8 mouse cellular contexts compared by ENCODE assay signal in genomic region chr7:122251197-122252011, GRCm38 (mm10). TPM values are rescaled to one million over a fixed set of nuclear protein-coding genes. Genes with fewer than 3 reads are reported as not detected.
A peak's percentile ranks its signal among the peaks of the same experiment; 100 is the strongest.
DNase-seq lines count a peak whose midpoint lies in the region; TF ChIP-seq lines count a peak whose summit lies in the region.

No protein-coding gene starts in this region.

- no peak overlapping the region for H3K4me3 ChIP-seq in left cerebral cortex, adult 2 months
- peak overlapping the region; percentile 76 for H3K4me3 ChIP-seq in megakaryocyte, embryonic 14.5 days (replicated peaks)

- H3K27ac ChIP-seq in left cerebral cortex, adult 2 months, result peak overlapping the region; percentile 22; the same call in 1 of the 2 replicates

- H3K4me1 ChIP-seq in megakaryocyte, embryonic 14.5 days, result peaks cover 10% of the 10 kb centered on the region

- H3K36me3 ChIP-seq in megakaryocyte, embryonic 14.5 days (replicated peaks; ENCODE audit: low read length), result no peaks in the 10 kb centered on the region

- intact Hi-C loops in left cerebral cortex, adult 2 months (cut with DNase I), result loop anchor here (1.0 to 10.0 kb wide), 3 partner anchors 39 to 673 kb away; no protein-coding TSS in a partner anchor

- peak; percentile 78 for TF ChIP-seq CTCF in left cerebral cortex, adult 2 months (IDR thresholded peaks at IDR 0.05)

- H3K9me3 ChIP-seq in megakaryocyte, embryonic 14.5 days, result no peaks in the 10 kb centered on the region

- peaks cover 22% of the 10 kb centered on the region for H3K27me3 ChIP-seq in megakaryocyte, embryonic 14.5 days (replicated peaks)

- peak; percentile 63 for DNase-seq in WW6 (ENCODE audit: low read depth, low spot score)
- DNase-seq in cerebellum, postnatal 4 days (ENCODE audit: low spot score in 2 of 2), result peak; percentile 60 to 76
- DNase-seq in gastrocnemius, adult 8-10 months (ENCODE audit: low spot score in 2 of 2), result peak; percentile 12 to 14
- peak; percentile 62 for DNase-seq in hindlimb bud, embryonic 11.5 days (ENCODE audit: extremely low spot score, low read depth, low spot score)
- peak; percentile 77 to 82 for DNase-seq in left cerebral cortex, adult 2 months (ENCODE audit: extremely low spot score in 1 of 2, low spot score in 2 of 2)
- DNase-seq in right cerebral cortex, postnatal 10 days (ENCODE audit: low spot score in 2 of 2), result peak; percentile 80 to 83
- DNase-seq in urinary bladder, postnatal 14 days (ENCODE audit: low spot score), result peak; percentile 81

RNA-seq across cellular contexts. Expression of gene Chp2, which starts 32.1 kb away (rescaled TPM):
- total RNA-seq in gastrocnemius, adult 8-10 months (2022), result 1 to 10 TPM; 2.5 to 4.3 (median 3.4) TPM
- total RNA-seq in left cerebral cortex, adult 2 months (2021), result 1 to 10 TPM; 4.9 to 5.4 TPM
- polyA plus RNA-seq in megakaryocyte, embryonic 14.5 days (2012; ENCODE audit: insufficient read depth, low replicate concordance), result not detected in 2 replicates

RNA-seq across cellular contexts. Expression of gene Prkcb, which starts 37.1 kb away (rescaled TPM):
- 1 to 10 TPM in 1 of 4 experiments, under 1 TPM in 3; 0.15 to 1.2 (median 0.73) TPM for total RNA-seq in gastrocnemius, adult 8-10 months (2022)
- 100 to 1,000 TPM; 964 to 986 TPM for total RNA-seq in left cerebral cortex, adult 2 months (2021)
- polyA plus RNA-seq in megakaryocyte, embryonic 14.5 days (2012; ENCODE audit: insufficient read depth, low replicate concordance), result 0.82 and 0.83 TPM in 2 replicates

Comparison
In these comparisons a context has a peak if more than half of its experiments do, and no peak if none do; other contexts are left out.
1. DNase-seq: peak in every context shown above with its lines; median percentile 82 in right cerebral cortex, postnatal 10 days; 81 in urinary bladder, postnatal 14 days; 80 in left cerebral cortex, adult 2 months; 68 in cerebellum, postnatal 4 days; 63 in WW6; 62 in hindlimb bud, embryonic 11.5 days; 13 in gastrocnemius, adult 8-10 months.
2. RNA of gene Prkcb, which starts 37.1 kb away (total RNA-seq): 964 to 986 TPM in left cerebral cortex, adult 2 months; 0.15 to 1.2 TPM in gastrocnemius, adult 8-10 months; every median in the first group is over 100 times any median in the second.